Mouse (Mus musculus) megakaryocyte, embryonic 14.5 days (primary cell): Measurements from ENCODE around the gene Sh3bp4.

Experiments used
- FLI1 ChIP-seq: IDR thresholded peaks from 2 replicates; pipeline ENCODE4 v1.6.1; 2012; ENCODE audit warnings: low read length, inconsistent platforms, mixed read lengths
- GATA1 ChIP-seq: IDR thresholded peaks from 3 replicates; pipeline ENCODE4 v1.6.1; 2012; ENCODE audit warnings: mixed read lengths, low read length, inconsistent platforms, borderline replicate concordance

GRCm38 (mm10) chr1:89093696-89094095, 23.5 kb downstream of the Sh3bp4 start:
- TF ChIP-seq GATA1, result no peak
- TF ChIP-seq FLI1, result no peak
